Mouse (Mus musculus) splenic B cell, adult 2 months (primary cell): ENCODE results near the gene Alox12.

Source experiments
- DNase-seq: peaks from one replicate; pipeline ENCODE4 v3.0.0-alpha.2; 2011; ENCODE audit warnings: low read depth, low spot score
- H3K27me3 ChIP-seq: 2 replicates; pipeline ENCODE4 v1.6.1; 2012; ENCODE audit warnings: mild to moderate bottlenecking, low read length, moderate library complexity, mixed read lengths; ENCODE audit not compliant: control insufficient read depth, poor library complexity, insufficient read depth, severe bottlenecking
- H3K36me3 ChIP-seq: 2 replicates; pipeline ENCODE4 v1.6.1; 2012; ENCODE audit warnings: mild to moderate bottlenecking, low read length, moderate library complexity, mixed read lengths; ENCODE audit not compliant: control insufficient read depth, poor library complexity, insufficient read depth, severe bottlenecking

The Alox12 gene

GRCm38 (mm10) chr11:70208778-70209388 is 46.3 kb downstream of the Alox12 start:
- DNase-seq, result no peak
- H3K36me3 ChIP-seq, result no peaks in the 10 kb centered on the region
- H3K27me3 ChIP-seq, result no peaks in the 10 kb centered on the region

DNA sequence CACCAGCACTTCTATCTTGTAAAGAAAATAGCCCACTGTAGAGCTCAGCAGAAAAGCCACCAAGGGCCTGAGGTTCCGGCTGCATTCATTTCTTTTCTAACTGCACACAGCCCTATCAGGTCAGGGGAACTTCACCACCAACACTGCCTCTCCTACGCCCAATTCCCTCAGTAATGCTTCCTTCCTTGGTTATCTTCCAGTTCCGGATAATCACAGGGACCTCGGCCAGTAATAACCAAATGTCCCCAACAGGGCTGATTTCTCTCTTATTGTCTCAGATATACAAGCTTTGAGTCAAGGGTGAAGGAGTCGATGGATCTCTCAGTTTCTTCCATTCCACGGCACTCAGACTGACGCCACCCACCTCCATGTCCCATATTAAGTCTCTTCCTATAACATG is 47.9 kb downstream of the Alox12 start:
- DNase-seq, result no peak
- H3K27me3 ChIP-seq, result no peaks in the 10 kb centered on the region
- no peaks in the 10 kb centered on the region for H3K36me3 ChIP-seq

GRCm38 (mm10) chr11:70206801-70207200 is 48.4 kb downstream of the Alox12 start:
- Histone ChIP-seq H3K27me3 (no peaks in the 10 kb centered on the region), H3K36me3 (no peaks in the 10 kb centered on the region)
- no peak for DNase-seq

GRCm38 (mm10) chr11:70201691-70202090 is 53.5 kb downstream of the Alox12 start:
- H3K27me3 ChIP-seq, result no peaks in the 10 kb centered on the region
- DNase-seq, result peak; percentile 85
- no peaks in the 10 kb centered on the region for H3K36me3 ChIP-seq

DNA sequence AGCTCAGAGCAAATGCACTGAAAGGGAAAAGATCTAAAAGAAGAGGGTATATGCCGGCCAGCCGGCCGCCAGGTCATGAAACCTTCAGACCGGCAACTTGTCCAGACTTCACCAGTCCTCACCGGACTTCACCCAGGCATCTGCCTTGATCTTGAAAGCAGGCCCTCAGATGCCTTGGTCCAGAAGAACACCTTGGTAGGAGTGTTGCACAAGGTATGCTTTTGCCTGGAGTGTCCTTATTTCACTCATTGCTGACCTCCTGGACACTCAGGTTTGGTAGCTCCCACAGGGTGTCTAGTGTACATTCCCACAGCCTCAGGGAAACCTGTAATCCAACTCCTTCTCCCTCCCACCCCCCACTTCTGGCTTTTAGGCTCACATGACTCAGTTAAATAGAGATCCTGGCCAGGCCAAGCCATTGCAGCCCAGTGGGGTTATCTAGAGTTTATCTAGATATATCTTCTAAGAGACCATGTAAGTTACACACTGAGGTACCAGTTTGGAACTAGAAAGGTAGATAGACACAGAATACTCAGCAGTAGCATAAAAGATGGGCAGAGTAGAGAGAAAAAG is 55.0 kb downstream of the Alox12 start:
- Histone ChIP-seq H3K27me3 (no peaks in the 10 kb centered on the region), H3K36me3 (no peaks in the 10 kb centered on the region)
- no peak for DNase-seq

- no peak for DNase-seq
- H3K36me3 ChIP-seq, result no peaks in the 10 kb centered on the region
Measured at GRCm38 (mm10) chr11:70199107-70199506, 56.0 kb downstream of the Alox12 start.

DNA sequence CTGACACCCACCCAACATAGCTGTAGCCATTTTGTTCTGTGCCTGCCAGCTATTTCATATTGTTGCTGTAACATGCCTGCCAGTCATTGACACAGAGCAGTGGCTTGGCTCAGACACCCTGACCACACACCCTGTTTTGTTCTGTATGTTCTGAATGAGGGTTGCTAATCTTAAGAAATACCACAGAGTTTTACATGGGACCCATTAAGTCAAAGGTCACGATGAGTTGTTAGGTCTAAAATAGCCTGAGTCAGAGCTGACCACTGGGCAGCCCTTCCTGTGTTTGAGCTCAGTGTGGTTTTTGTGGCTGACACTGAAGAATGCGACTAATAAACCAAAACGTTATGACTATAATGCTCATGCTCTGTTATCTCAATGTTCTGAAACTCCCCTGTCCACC is 56.8 kb downstream of the Alox12 start:
- Histone ChIP-seq H3K27me3 (no peaks in the 10 kb centered on the region), H3K36me3 (no peaks in the 10 kb centered on the region)
- no peak for DNase-seq

More at GRCm38 (mm10) chr11:70199107-70199506, 56.0 kb downstream of the Alox12 start:
- no peaks in the 10 kb centered on the region for H3K27me3 ChIP-seq

DNA sequence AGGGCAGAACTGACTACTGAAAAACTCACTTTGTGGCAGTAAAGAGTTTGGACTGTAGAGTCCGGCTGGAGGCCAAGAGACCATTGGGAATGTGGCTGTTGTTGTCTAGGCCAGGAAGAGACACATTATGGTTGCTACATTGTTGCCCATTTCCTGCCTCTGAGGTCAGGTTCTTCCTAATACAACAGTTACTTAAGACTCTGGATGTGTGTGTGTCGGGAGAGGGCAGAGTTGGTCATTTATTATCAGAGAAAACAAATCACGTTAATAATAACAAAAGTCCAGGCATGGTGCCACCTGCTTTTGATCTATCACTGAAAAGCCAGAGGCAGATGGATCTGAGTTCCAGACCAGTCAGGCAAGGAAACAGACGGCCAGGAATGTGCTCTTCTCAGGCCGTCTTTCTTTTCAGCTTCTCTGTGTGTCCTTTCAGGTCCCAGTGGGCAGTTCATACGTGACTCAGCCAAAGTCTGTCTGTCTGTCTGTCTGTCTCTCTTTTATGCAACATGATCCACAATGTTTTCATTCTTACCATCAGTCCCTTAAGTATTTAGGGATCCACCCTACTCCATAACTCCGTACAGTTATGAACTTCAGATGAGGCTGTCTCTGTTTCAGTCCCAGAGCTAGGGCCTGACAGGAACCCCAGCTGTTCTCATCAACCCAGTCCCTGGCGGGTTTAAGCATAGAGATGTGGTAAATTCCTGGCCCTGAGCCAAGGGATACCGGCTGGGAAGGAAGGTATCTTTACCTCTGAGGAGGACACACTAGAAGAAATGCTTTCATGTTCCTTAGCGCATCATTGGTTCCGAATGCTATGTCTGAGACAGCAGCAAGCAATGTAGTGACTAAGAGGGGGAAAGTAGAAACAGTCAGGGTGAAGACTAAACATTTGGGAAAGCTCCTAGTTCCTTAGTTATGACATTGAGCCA is 61.5 kb downstream of the Alox12 start:
- no peak for DNase-seq

DNA sequence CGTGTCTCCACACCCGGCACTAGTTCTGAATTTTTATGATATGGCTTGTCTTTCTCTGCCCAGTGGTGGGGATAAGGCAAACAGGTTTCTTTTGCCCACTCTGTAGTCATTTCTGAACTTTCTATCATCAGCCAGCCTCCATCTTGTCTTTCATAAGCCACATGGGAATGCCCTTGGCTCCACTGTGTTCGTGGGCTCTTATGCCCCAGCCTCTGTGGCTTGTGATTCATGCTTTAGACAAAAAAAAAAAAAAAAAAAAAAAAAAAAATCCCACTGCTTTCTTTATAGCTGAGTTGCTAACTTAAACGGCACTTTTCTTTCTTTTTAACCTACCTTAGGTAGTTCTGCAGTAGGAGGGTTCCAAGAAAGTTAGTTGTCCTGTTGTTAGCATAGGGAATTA is 63.0 kb downstream of the Alox12 start:
- H3K27me3 ChIP-seq, result no peaks in the 10 kb centered on the region
- no peak for DNase-seq
- no peaks in the 10 kb centered on the region for H3K36me3 ChIP-seq

More for the DNA sequence above, 61.5 kb downstream of the Alox12 start:
- no peaks in the 10 kb centered on the region for H3K27me3 ChIP-seq
- no peaks in the 10 kb centered on the region for H3K36me3 ChIP-seq
